Mouse (Mus musculus) embryo, embryonic 9.5 days (tissue): ENCODE measurements at regions not wholly inside any gene's neighbourhood (a gene's known extent, or its start where the extent isn't known, plus 50 kb on each side); places are given as distances from the start of the nearest gene placed in this dataset.

Experiments
- DNase-seq: peaks from one replicate; pipeline ENCODE4 v3.0.0-alpha.2; 2017; ENCODE audit errors: extremely low spot score

GRCm38 (mm10) chr3:23592506-23593141 is 1516.2 kb downstream of the Tbl1xr1 start:
- no peak for DNase-seq

- no peak for DNase-seq
These were observed 1525.0 kb downstream of the Tbl1xr1 start for GRCm38 (mm10) chr3:23601469-23601868.

- DNase-seq: no peak
These were observed 1533.6 kb downstream of the Tbl1xr1 start for GRCm38 (mm10) chr3:23610054-23610453.

- DNase-seq: no peak
These were observed 1485.3 kb downstream of the Naaladl2 start for GRCm38 (mm10) chr3:23658585-23659252.

- DNase-seq: no peak
These were observed 1437.3 kb downstream of the Naaladl2 start for GRCm38 (mm10) chr3:23706748-23707147.
